Mouse (Mus musculus) inflammation-experienced regulatory T-cells, adult 16 weeks (primary cell): ENCODE data around the gene Enho. TPM values are rescaled to one million over a fixed set of nuclear protein-coding genes. Genes with fewer than 3 reads are reported as not detected.

Source experiments
- polyA plus RNA-seq: library from polyadenylated mRNA; unstranded; fragments of 100-300 nt; shearing (Covaris generic); gene quantifications from one replicate; pipeline ENCODE4 v1.2.1, GENCODE M21; 2017

Enho gene
- not detected for polyA plus RNA-seq

GRCm38 (mm10) chr4:41639913-41640507, at the start of gene Enho:
Gene Enho, minus strand, starts transcription at chr4:41640324.

Other genes starting within 250 kb of the Enho start
- 0.96 TPM for gene Kif24, start 175.4 kb downstream of the Enho start, polyA plus RNA-seq
- gene Nudt2, start 175.2 kb downstream of the Enho start, polyA plus RNA-seq = 18.6 TPM
- gene AI464131, start 137.2 kb downstream of the Enho start, polyA plus RNA-seq = 0.07 TPM
- gene 1110017D15Rik, start 123.0 kb downstream of the Enho start, polyA plus RNA-seq = not detected
- 1.8 TPM for gene Fam219a, start 70.8 kb downstream of the Enho start, polyA plus RNA-seq
- gene Dnaic1, start 70.5 kb downstream of the Enho start, polyA plus RNA-seq = not detected
- gene Cntfr, start 56.8 kb upstream of the Enho start, polyA plus RNA-seq = not detected
- 12.2 TPM for gene Il11ra1, start 59.7 kb upstream of the Enho start, polyA plus RNA-seq
- gene Rpp25l, start 73.2 kb upstream of the Enho start, polyA plus RNA-seq = 41.2 TPM
- 130 TPM for gene Dctn3, start 82.8 kb upstream of the Enho start, polyA plus RNA-seq
- gene Arid3c, start 90.8 kb upstream of the Enho start, polyA plus RNA-seq = not detected
- gene Galt, start 114.9 kb upstream of the Enho start, polyA plus RNA-seq = 80.5 TPM
- gene Sigmar1, start 115.8 kb upstream of the Enho start, polyA plus RNA-seq = 52.5 TPM
- gene Ccl27a, start 133.9 kb upstream of the Enho start, polyA plus RNA-seq = 6.8 TPM